Mouse (Mus musculus) spleen, adult 2 months (tissue): ENCODE results near the gene Muc5b.

Experiments used
- CTCF ChIP-seq: fragments of 200-500 bp; IDR thresholded peaks from 2 replicates; pipeline ENCODE4 v1.5.1; 2011; ENCODE audit warnings: mild to moderate bottlenecking, inconsistent platforms; ENCODE audit not compliant: insufficient read depth, insufficient read length, insufficient replicate concordance; ENCODE audit errors: extremely low read depth
- POLR2A ChIP-seq: fragments of 200-500 bp; IDR thresholded peaks from 2 replicates; pipeline ENCODE4 v1.6.1; 2011; ENCODE audit warnings: low read depth, low read length, inconsistent platforms

DNA sequence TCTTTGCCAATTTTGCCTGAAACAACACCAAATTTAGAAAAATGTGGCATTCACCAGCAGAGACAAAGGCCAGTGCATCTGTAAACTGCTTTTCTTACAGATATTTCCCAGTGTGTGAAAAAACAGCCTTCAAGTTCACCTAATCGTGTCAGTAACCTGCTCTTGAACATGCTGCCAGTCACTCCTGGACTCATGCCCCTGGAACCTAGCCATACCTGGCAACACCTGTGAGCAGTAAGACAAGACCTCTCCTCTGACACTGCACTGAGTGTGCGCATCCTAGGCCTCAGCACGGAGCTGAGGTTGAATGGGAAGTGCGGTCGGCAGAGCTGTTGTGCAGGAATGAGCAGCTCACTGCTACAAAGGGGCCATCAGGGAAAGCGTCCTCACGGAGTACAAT, 53.3 kb downstream of the Muc5b start:
- TF ChIP-seq CTCF (no peak), POLR2A (no peak)
